Mouse (Mus musculus) brain, embryonic 14.5 days (tissue): ENCODE measurements around the gene Kdelr2.

Experiments
- CTCF ChIP-seq: fragments of 200-500 bp; IDR thresholded peaks from 2 replicates; pipeline ENCODE4 v1.5.1; 2012; ENCODE audit warnings: inconsistent platforms, mild to moderate bottlenecking, moderate library complexity, borderline replicate concordance; ENCODE audit not compliant: insufficient read depth, insufficient read length; ENCODE audit errors: extremely low read depth
- POLR2A ChIP-seq: fragments of 200-500 bp; IDR thresholded peaks from 2 replicates; pipeline ENCODE4 v1.6.1; 2012; ENCODE audit warnings: mild to moderate bottlenecking, inconsistent platforms, borderline replicate concordance; ENCODE audit not compliant: poor library complexity, insufficient read depth, insufficient read length, severe bottlenecking; ENCODE audit errors: extremely low read depth

DNA sequence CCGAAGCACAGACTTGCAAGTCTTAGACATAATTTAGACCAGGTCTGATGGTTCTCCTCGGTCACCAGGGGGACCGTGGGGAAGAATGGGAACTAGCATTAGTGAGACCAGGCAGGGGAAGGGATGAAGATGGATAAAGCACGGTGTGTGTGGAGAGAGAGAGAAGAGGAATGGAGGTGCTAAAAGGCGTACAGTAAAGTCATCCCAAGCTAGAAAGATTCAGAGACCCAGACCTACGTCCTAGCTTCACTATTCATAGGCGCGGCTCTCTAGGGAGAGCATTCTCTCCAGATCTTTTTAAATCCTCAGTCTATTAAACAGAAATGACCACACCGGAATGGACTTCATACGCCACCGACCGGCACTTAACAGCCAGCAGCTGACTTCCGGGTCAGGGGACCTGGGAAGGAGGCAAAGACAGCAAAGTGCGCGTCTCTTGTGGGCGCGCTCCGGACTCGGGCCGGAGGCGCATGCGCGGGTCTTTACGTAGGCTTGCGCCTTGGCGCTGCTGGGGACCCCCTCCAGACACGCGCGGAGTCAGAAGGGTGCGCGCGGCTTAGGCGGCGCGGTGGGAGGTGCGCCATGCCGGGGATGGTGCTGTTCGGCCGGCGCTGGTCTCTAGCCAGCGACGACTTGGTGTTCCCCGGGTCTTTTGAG is 60.6 kb downstream of the Kdelr2 start, which contains the start of gene Daglb:
- TF ChIP-seq CTCF (no peak), POLR2A (peak; percentile 80)
